Mouse (Mus musculus): Measurements from ENCODE around the gene Ndrg2.

DNA sequence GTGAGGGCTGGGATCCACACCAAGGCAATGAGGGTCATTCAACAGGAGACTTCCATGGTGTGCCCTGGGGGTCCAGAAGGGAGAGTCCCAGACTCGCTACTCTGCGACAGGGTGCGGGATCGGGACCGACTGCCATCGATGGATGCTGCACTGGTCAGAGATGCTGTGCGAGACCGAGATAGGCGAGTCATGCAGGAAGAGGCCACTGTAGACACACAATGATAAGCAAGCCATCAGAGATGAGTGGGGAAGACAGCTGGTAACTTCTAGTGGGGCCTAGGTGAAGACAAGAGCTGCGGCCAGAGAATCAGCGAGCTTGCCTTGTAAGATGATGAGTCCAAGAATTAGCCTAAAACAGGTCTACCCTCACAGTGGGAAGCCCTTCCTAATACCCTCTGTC is 7.9 kb downstream of the Ndrg2 start:
- no peak for TF ChIP-seq CTCF (IDR thresholded peaks at IDR 0.05; ENCODE audit: low read depth, low read length)
- no peak for TF ChIP-seq TAL1 (conservative IDR thresholded peaks at IDR 0.05; ENCODE audit: low read depth, low read length)

Measured in G1E (cell line).